Mouse (Mus musculus) lung, adult 2 months (tissue): ENCODE measurements around the gene Lin7c.

Source experiments
- CTCF ChIP-seq: fragments of 200-500 bp; IDR thresholded peaks from 2 replicates; pipeline ENCODE4 v1.5.1; 2011; ENCODE audit warnings: mild to moderate bottlenecking, low read length, control low read depth; ENCODE audit not compliant: insufficient read depth
- POLR2A ChIP-seq: fragments of 200-500 bp; IDR thresholded peaks from 2 replicates; pipeline ENCODE4 v1.6.1; 2011; ENCODE audit warnings: low read depth, mild to moderate bottlenecking, control low read depth, low read length, borderline replicate concordance; ENCODE audit errors: extremely low read depth

DNA sequence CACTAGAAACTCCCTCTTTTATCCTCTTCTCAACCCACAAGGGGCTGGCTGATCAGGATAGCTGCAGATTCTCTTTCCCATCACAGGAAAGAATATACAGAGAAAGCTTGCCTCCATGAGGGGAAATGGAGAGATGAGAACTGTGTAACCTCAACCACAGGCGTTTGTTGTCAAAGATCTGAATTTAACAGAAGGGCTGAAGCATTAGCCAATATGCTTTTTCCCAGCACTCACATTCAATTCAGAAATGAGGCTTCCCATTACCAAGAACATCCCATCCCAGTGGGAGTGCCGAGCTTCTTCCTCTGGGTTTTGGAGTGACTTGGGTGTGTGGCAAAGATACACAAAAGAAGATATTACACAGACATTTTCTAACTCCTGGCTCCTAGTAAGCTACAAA lies 31.0 kb upstream of the Lin7c start:
- TF ChIP-seq POLR2A: no peak
- TF ChIP-seq CTCF: no peak
